Mouse (Mus musculus): ENCODE results near the gene Mybph. TPM values are rescaled to one million over a fixed set of nuclear protein-coding genes. Genes with fewer than 3 reads are reported as not detected.

The Mybph gene
- polyA plus RNA-seq, 1 experiment: 0.89 TPM

DNA sequence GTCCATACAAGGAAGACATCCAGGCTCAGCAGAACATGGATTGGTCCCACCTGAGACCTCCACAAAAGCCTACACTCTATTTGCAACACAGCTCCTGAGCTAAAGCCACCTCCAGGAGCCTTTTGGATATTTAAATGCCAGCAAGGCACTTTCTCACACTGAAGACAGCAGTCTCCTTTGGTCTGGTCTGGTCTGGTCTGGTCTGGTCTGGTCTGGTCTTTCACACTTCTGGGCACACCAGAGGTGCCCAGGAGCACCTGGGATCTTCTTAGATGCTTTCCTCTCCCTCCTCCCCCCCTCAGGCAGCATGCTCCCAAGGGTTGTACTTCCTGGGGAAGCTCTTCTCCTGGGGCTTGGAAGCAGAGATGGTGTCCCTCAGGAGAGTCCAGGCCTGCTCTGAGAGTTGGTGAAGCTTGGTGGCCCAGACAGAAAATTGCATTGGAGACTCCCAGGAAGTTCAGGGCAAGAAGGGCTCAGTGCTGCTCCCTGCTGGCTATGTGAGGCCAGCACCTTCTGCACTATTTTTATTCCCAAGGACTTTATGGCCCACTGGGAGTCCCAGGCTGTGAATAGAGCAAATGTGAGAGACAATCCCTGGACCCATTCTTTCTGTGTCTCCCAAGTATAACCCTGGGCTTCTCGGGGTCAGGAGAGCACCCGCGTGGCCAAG lies 8.6 kb downstream of the Mybph start:
- 40% methylated on average over 3 of the region's 3 CpGs for WGBS
- TF ChIP-seq CTCF (conservative IDR thresholded peaks at IDR 0.05; ENCODE audit: insufficient read depth, insufficient read length, low read depth, low read length): peak; percentile 70
- no peak for TF ChIP-seq POLR2A (IDR thresholded peaks at IDR 0.05; ENCODE audit: low read depth, low read length)
- peak; percentile 47 for DNase-seq

DNA sequence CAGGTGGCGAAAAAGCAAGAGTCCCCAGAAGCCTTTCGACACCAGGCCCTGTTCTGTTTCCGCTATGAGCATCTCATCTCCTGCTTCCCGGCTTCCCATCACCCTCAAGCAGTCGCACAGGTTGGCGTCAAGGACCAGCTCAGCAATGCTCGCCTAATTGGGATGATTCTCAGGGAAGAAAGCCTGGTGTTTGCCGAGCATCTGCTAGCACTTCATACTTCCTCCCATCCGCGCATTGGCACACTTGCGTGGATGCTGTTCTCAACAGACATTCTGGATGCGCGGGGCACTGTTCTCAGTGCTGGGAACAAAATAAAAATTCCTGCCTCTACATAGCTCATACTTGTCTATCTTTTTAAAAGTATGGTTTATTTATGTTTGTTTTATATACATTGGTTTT lies 11.0 kb downstream of the Mybph start:
- Histone ChIP-seq H3K4me1 (ENCODE audit: control insufficient read depth, insufficient read depth, low read length) (no peaks in the 10 kb centered on the region), H3K27ac (ENCODE audit: insufficient read depth, low read depth, low read length) (no peak overlapping the region), H3K36me3 (ENCODE audit: control insufficient read depth, insufficient read depth, low read length) (no peaks in the 10 kb centered on the region), H3K27me3 (replicated peaks; ENCODE audit: control insufficient read depth, insufficient read depth, low read length) (no peaks in the 10 kb centered on the region), H3K4me3 (ENCODE audit: insufficient read depth, low read depth, low read length) (no peak overlapping the region)
- 94% methylated on average over 13 of the region's 13 CpGs for WGBS
- no peak for DNase-seq
- TF ChIP-seq POLR2A (IDR thresholded peaks at IDR 0.05; ENCODE audit: low read depth, low read length) (no peak), CTCF (conservative IDR thresholded peaks at IDR 0.05; ENCODE audit: insufficient read depth, insufficient read length, low read depth, low read length) (no peak)

More for the DNA sequence above, 8.6 kb downstream of the Mybph start:
- Histone ChIP-seq H3K36me3 (ENCODE audit: control insufficient read depth, insufficient read depth, low read length) (no peaks in the 10 kb centered on the region), H3K27ac (ENCODE audit: insufficient read depth, low read depth, low read length) (no peak overlapping the region), H3K4me3 (ENCODE audit: insufficient read depth, low read depth, low read length) (no peak overlapping the region), H3K27me3 (replicated peaks; ENCODE audit: control insufficient read depth, insufficient read depth, low read length) (no peaks in the 10 kb centered on the region), H3K4me1 (ENCODE audit: control insufficient read depth, insufficient read depth, low read length) (no peaks in the 10 kb centered on the region)

DNA sequence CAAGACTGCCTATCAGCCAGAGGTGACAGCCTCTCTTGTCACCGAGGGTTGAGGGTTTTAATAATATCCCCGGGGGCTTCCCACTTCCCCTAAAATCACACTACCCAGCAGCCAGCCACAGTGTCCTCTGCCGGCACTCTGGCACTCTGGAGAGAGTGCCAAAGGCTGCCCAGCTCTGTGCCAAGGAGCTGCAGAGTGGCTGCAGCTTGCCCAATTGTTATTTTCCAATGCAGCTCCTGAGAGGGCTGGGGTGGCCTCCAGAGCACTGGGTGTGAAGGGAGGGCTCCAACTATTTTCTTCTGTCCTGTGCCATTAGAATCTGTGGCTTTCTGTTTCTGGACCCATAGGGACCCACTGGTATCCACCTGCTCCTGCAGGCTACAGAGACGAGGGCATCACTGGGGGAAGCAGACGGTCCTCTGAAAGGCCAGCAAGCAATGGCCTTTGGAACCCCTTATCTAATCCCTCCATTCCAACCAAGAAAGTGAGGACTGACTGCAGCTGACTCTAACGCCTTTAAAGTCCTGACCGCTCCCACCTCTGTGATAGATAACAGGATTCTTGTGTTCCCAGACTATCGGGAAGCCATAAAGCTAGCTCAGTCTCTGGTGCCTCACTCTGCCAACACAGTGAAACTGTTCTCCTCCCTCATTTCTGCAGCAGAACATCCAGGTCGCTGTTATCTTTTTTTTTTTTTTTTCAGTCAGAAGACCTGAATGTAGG lies 12.2 kb downstream of the Mybph start:
- no peak for DNase-seq
- TF ChIP-seq CTCF (conservative IDR thresholded peaks at IDR 0.05; ENCODE audit: insufficient read depth, insufficient read length, low read depth, low read length): no peak
- TF ChIP-seq POLR2A (IDR thresholded peaks at IDR 0.05; ENCODE audit: low read depth, low read length): no peak
- whole genome bisulfite sequencing: 75% methylated on average over 9 of the region's 9 CpGs

DNA sequence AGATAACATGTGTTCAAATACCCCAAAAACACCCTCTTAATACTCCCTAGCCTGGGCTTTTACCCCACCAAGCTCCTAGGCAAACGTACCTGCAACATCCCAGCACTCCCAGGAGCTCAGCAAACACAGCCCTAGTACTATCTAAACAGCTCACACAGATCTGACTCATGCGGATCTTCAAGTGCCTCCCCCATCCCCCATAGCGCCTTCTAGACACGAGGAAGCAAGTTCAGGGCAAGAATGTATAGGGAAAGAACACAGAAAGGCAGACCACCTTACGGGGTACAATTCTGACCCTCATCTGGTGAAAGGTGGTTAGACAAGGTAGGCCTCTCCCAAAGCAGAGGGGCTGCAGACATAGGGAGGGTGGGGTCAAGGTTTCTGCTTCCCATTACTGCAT lies 12.8 kb downstream of the Mybph start:
- TF ChIP-seq CTCF (conservative IDR thresholded peaks at IDR 0.05; ENCODE audit: insufficient read depth, insufficient read length, low read depth, low read length) (no peak), POLR2A (IDR thresholded peaks at IDR 0.05; ENCODE audit: low read depth, low read length) (no peak)
- WGBS: 62% methylated on average over 5 of the region's 5 CpGs

More for the DNA sequence above, 12.2 kb downstream of the Mybph start:
- Histone ChIP-seq H3K27ac (ENCODE audit: insufficient read depth, low read depth, low read length) (no peak overlapping the region), H3K27me3 (replicated peaks; ENCODE audit: control insufficient read depth, insufficient read depth, low read length) (no peaks in the 10 kb centered on the region), H3K4me3 (ENCODE audit: insufficient read depth, low read depth, low read length) (no peak overlapping the region), H3K36me3 (ENCODE audit: control insufficient read depth, insufficient read depth, low read length) (no peaks in the 10 kb centered on the region), H3K4me1 (ENCODE audit: control insufficient read depth, insufficient read depth, low read length) (no peaks in the 10 kb centered on the region)

DNA sequence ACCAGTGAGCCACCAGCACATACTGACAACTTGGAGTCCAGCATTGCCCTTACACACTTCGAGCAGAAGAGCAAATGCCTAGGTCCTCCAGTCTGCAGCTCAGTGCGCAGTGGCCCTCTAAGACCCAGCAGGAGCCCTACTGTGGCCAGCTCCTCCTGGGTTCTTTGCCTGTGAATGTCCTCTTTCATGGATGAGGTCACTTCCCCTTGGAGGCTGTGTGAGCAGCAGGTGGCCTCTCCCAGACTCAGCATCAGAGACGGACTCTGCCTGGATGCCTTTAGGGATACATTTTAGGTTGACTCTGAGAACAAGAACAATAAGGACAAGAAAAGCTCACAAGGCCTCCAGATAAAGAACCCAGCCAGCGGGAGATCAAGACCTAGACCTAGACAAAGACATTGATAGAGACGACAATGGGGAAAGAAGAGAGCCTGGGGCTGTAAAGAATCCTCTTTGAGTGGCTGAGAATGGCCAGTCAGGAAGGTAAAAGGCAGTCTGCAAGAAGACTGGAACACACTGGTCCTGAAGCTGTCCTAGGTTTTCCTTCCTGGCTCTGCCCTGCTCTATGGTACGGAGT lies 17.0 kb downstream of the Mybph start:
- DNase-seq: no peak
- Histone ChIP-seq H3K36me3 (ENCODE audit: control insufficient read depth, insufficient read depth, low read length) (no peaks in the 10 kb centered on the region), H3K27me3 (replicated peaks; ENCODE audit: control insufficient read depth, insufficient read depth, low read length) (no peaks in the 10 kb centered on the region), H3K4me3 (ENCODE audit: insufficient read depth, low read depth, low read length) (no peak overlapping the region), H3K4me1 (ENCODE audit: control insufficient read depth, insufficient read depth, low read length) (no peaks in the 10 kb centered on the region), H3K27ac (ENCODE audit: insufficient read depth, low read depth, low read length) (no peak overlapping the region)
- 92% methylated on average over 6 of the region's 6 CpGs for WGBS
- TF ChIP-seq CTCF (conservative IDR thresholded peaks at IDR 0.05; ENCODE audit: insufficient read depth, insufficient read length, low read depth, low read length) (no peak), POLR2A (IDR thresholded peaks at IDR 0.05; ENCODE audit: low read depth, low read length) (no peak)

More for the DNA sequence above, 12.8 kb downstream of the Mybph start:
- Histone ChIP-seq H3K4me1 (ENCODE audit: control insufficient read depth, insufficient read depth, low read length) (no peaks in the 10 kb centered on the region), H3K36me3 (ENCODE audit: control insufficient read depth, insufficient read depth, low read length) (no peaks in the 10 kb centered on the region), H3K27ac (ENCODE audit: insufficient read depth, low read depth, low read length) (no peak overlapping the region), H3K27me3 (replicated peaks; ENCODE audit: control insufficient read depth, insufficient read depth, low read length) (no peaks in the 10 kb centered on the region), H3K4me3 (ENCODE audit: insufficient read depth, low read depth, low read length) (no peak overlapping the region)
- DNase-seq: no peak

DNA sequence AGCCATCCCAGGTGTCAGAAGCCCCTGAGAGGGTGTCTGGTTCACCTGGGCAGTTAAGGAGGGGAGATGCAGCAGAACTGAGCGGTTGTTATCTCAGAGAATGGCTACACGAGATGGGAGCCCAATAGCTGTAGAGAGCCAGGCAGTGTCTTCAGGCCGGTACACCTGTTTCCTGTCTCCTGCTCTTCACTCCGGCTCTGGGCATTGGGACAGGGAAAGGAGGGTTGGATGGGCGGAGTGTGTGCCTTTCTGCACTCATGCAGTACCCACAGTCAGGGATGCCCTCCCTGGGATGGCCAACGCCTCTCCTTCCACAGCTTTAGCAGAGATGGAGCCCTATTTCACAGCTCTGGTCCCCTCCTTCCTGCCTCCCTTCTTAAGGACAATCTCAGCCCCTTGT lies 17.8 kb downstream of the Mybph start:
- no peak for DNase-seq
- H3K4me3 ChIP-seq (ENCODE audit: insufficient read depth, low read depth, low read length): no peak overlapping the region
- no peaks in the 10 kb centered on the region for H3K4me1 ChIP-seq (ENCODE audit: control insufficient read depth, insufficient read depth, low read length)
- H3K27ac ChIP-seq (ENCODE audit: insufficient read depth, low read depth, low read length): no peak overlapping the region
- TF ChIP-seq POLR2A (IDR thresholded peaks at IDR 0.05; ENCODE audit: low read depth, low read length): no peak
- no peaks in the 10 kb centered on the region for H3K36me3 ChIP-seq (ENCODE audit: control insufficient read depth, insufficient read depth, low read length)
- no peaks in the 10 kb centered on the region for H3K27me3 ChIP-seq (replicated peaks; ENCODE audit: control insufficient read depth, insufficient read depth, low read length)
- 66% methylated on average over 6 of the region's 6 CpGs for WGBS

DNA sequence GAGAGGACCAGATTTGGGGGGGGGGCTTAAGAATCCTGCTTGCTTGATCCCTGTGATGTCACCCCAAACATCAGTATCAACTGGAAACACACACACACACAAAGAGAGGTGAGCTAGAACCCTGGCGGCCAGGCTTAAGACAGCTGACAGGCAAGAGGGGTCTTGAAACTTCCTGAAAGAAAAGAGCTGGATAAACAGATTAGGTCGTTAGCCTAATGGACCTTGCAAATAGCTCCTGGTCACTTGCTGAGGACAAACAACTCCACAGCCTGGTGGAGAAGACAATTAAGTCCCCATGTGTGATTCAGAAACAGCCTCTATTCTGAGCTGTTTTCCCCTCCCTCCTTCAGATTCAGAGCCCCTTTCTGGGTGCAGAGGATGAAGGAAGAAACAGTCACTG lies 18.4 kb downstream of the Mybph start:
- TF ChIP-seq CTCF (conservative IDR thresholded peaks at IDR 0.05; ENCODE audit: insufficient read depth, insufficient read length, low read depth, low read length) (no peak), POLR2A (IDR thresholded peaks at IDR 0.05; ENCODE audit: low read depth, low read length) (no peak)
- 26% methylated on average over 2 of the region's 2 CpGs for WGBS
- Histone ChIP-seq H3K4me1 (ENCODE audit: control insufficient read depth, insufficient read depth, low read length) (no peaks in the 10 kb centered on the region), H3K4me3 (ENCODE audit: insufficient read depth, low read depth, low read length) (no peak overlapping the region), H3K27ac (ENCODE audit: insufficient read depth, low read depth, low read length) (no peak overlapping the region), H3K36me3 (ENCODE audit: control insufficient read depth, insufficient read depth, low read length) (no peaks in the 10 kb centered on the region), H3K27me3 (replicated peaks; ENCODE audit: control insufficient read depth, insufficient read depth, low read length) (no peaks in the 10 kb centered on the region)
- DNase-seq: no peak

Data from kidney, adult 2 months (tissue).